Mouse (Mus musculus) T-helper 1 cell (primary cell): ENCODE results near the gene Myo7a.

Experiments
- in situ Hi-C: fragments of 300-600 bp; cut with MboI, MseI; formaldehyde crosslinking; loops from one replicate; pipeline ENCODE4 v1.15.1; 2025; ENCODE audit warnings: high pct_unique_total_duplicates

Gene Myo7a

DNA sequence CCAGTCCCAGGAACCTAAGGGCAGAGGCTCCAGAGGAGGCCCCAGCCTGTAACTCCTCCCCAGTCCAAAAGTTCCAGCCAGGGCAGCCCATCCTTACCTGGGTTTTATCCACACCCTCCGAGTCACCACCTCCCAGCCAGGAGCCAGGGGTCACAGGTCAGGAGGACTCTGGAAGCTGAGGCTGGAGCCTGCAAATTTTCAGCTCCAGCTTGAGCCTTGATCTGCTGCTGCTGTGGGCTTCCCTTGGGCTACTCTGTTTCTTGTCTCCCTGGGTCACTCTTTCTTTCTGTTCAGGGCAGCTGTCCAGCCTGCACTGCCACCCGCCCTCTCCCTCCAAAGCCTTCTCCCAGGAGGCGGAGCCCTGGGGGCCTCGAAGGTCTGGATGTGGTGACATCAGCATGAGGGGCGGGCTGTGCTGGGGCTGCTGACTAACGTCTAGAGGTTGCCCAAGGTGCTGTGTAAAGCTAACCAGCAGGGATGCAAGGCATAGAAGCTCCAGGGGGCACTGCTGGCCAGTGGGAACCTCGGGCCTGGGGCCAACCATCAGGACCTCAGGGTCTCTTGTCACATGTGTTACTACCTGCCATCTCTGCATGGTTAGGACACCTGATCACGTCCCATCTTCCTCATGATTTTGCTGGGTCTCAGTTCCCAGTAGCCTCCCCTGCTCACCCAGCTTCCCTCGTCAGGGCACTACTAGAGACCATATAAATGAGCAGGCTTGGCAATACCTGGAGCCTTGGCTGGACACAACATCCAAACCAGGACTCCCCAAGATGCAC, at the start of gene Myo7a:
Gene Myo7a (minus strand): TSS at position 346 of the 782 bp plus-strand sequence.
- in situ Hi-C loops: loop anchor here (5.0 kb wide), 2 partner anchors 47 to 382 kb away; partner anchors contain the start of gene Aqp11

DNA sequence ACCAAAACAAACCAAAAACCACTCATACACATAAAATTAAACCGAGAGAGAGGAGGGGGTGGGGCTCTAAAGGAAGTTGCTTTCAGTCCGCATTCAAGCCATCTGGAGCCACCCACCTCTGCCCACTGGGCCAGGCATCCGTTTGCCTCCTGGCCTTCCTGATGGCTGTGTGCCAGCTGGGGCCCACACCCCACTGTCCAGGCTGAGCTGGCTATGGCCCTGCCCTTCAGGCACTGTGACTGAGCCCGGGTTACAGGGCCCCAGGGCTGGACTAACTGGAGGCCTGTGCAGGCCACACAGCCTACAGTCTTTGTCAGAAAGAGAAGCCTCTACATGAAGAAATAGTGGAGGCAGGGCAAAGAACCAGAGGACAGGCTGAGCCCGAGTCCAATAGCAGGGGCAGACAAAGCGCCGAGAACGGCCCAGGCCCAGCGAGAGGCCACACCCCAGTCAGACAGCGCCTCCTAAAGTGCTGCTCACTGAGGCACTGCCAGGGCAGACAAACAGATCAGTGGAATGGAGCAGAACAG, 45.7 kb upstream of the Myo7a start:
- in situ Hi-C loops: no loop called here

DNA sequence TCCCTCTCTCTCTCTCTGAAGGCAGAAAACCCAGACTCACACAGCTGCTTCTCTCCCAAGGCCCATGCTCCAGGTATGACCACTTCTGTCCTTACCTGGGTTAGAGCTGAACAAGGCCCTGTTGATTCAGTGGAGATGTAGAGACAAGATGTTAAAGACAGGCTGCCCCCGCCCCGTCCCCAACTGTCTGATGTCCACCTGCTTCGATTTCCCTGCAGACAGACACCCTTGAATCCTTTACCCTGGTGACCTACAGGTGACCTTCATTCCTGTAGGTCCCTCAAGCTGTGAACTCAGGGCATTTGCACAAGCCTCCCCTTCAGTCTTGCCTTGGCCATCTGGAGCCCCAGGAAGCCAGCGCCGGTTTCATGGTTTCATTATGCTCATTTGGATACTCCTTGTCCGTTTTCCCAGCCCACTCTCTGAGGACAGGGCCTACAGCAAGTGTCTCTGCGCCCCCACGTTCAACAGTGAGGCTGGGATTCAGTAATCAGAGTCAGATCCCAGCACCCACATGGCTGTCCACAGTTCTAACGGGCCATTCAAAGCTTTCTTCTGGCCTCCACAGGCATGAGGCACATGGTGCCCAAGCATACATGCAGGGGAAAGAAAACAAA, 45.2 kb upstream of the Myo7a start:
- in situ Hi-C loops: no loop called here

DNA sequence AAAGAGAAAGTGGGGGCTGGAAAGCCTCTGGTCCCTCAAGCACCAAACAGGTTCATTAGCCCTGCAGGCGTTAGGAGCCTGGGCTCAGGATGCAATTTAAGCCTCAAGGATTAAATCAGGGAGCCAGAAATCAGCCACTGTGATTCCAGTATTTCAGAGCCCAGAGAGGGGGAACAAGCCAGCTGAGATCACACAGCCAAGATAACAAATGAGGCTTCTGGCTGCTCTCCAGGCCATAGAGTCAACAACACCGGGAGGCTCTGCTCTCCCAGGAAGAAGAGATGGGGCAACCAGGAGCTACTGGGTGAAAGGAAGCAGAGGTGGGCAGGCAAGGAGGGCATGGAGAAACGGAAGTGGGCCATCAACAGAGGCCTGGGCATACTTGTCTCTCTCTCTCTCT, 44.4 kb upstream of the Myo7a start:
- in situ Hi-C loops: no loop called here

DNA sequence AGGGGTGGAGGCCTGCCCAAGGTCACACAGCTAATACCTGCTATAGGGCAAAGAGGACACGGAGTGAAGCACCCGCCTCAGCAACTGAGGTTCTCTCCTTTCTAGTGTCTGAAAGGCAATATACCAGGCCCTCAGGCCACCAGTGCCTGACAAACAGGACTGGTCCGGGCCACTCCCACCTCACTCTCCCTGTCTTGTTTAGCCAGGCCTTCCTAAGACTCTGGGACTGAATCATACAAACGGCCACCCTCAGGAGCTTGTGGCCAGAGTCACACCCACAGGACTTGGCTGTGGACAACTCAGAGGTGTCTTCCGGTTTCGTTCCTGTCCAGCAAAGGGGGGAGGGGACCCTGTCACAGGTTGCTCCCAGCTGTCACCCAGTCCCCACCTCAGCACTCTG, 42.9 kb upstream of the Myo7a start:
- in situ Hi-C loops: no loop called here

DNA sequence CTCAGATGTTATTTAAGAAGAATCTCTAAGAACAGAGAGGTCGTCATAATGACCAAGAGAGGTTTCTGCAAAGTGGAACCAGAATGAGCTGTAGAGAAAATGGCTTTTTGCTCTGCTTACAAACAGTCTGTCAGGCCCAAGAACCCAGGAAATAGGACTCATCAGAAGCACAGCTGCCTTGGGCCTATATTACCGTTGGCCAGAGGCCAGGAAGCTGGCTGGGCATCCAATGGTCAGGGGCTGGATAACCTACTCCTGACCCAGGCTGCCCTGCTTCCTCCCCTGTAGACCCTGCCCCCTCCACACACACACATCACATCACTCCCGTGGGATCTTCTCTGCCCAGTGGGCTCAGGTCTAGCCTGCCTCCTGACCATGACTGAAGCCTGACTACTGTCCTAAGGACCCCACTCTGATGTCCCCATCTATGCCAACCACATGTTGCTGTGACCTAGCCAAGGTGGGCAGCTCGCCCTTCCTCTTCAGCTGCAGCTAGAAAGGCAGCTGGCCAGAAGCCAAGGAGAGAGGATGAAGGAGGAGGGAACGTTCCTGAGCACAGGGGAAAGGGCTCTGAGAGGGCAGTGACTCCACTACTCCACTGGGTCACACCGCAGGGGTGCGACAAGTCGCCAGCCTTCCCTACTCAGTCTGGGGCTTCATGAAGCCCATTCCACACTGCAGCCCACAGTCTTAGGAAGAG, 40.9 kb upstream of the Myo7a start:
- in situ Hi-C loops: no loop called here

DNA sequence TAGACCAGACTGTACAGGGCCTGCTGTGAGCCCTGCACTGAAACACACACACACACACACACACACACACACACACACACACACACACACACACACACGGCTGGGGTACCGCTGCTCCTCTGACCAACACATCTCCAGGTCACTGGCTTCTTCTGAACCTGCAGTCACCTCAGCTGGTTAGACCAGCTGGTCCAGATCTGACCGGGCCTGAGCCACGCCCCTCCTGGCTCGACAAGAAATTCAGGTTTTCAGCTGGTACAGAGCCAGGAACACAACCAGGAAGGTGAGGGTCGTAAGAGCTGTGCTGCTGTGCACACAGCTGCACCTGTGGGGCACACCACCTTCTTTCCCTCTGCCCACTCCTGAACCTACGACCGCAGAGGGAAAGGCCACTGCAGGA, 39.2 kb upstream of the Myo7a start:
- in situ Hi-C loops: no loop called here

DNA sequence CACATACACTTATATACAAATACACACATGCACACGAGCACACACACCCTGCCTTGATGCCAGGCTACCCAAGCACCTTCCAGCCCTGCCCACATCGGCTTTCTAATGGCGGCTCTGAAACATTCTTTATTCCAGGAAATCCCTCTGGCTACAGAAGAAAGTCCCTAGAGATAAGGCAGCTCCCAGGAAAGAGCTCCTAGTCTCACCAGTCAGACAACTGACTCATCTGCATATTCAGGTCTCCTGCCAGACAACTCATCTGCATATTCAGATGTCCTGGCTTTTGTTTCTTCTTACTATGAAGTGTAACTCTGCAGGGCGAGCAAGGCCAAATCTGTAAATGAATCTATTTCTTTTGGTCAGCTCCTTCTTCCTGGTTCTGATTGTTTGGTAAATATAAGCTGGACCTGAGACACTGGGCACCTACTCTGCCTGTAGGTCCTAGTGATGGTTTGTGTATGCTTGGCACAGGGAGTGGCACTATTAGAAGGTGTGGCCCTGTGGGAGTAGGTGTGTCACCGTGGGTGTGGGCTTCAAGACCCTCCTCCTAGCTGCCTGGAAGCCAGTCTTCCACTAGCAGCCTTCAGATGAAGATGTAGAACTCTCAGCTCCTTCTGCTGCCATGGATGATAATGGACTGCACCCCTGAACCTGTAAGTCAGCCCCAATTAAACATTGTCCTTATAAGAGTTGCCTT, 38.5 kb upstream of the Myo7a start:
- in situ Hi-C loops: no loop called here

DNA sequence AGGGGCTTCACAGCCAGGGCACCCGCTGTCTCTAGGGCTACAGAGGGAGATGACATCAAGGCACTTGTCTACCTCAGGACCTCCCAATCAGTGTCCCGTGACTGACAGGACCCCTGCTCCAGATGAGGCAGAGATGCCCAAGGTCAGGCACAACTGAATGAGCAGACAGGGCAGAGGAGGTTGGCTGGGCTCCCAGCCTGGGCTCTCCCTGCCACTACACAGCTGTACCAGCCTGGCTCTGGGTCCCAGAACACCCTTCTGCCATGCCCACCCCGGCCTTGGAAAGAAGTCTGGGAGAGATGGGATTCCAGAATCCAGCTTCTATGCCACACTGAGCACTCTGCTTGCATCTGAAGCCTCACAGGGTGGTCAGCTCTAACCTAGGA, 36.9 kb upstream of the Myo7a start:
- in situ Hi-C loops: no loop called here

DNA sequence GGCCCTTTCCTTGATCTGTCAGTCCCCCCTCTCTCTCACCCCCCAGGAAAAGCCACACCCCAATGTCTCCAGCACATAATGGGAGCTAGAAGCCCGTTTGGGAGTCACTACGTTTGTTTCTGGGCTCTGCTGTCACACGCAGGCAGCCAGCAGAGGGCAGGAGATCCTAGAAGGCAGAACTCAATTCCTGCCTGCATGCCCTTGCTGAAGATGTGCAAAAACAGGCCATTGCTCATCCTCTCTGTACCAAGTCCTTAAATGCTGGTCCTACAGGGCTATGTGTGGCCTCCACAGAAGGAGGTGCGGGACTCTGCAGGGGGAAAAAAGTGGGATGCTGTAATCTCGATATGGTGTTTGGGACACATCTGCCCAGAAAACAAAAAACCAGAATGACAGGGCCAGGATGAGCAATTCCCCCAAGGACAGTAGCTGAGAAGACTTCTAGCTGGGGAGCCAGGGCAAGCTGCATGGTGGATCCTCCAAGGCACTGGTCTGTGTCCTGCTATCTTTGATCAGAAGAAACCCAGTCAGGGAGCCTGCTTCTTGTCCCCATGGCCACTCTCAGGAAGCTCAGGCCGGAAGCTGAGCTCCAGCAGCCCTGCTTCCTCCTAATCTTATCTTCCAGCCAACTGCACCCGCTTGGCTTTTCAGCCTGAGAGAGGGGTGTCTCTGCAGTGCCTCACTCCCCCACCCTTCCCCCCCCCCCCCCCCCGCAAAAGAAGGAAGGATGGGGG, 36.4 kb upstream of the Myo7a start:
- in situ Hi-C loops: no loop called here

DNA sequence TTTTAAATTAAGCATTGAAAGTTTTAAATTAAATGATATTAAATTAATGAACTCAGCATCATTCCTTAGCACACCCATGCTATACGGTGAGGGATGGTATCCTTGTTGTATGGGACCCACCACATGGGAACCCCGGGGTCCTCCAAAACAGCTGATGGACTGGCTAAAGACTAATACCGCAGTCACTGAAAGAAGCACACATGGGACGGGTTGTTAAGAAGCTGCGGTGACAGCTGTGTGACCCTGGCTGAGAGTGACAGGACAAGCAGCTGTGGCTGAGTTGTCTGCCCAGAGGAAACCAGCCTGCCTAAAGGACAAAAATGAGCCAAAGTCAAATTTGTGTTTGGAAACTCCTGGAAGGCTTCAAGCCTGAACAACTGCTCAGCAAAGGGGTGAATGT, 34.6 kb upstream of the Myo7a start:
- in situ Hi-C loops: no loop called here

DNA sequence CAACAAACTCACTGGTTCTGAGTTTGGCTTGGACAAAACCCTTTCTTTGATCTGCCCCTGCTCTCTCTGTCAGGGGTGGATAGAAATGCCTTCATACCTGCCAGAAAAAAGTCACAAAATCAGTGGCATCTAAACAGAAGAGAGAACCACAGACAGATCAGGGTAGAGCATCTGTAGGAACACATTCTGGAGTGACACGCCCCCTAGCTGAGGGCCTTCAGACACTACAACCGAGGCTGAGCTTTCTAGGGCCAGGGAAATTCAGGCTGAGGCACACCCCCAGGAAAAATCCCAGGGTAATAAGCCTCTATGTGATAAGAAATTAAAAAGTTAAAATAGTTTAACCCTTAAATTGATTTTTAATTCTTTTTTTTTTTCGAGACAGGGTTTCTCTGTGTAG, 34.0 kb upstream of the Myo7a start:
- in situ Hi-C loops: no loop called here

DNA sequence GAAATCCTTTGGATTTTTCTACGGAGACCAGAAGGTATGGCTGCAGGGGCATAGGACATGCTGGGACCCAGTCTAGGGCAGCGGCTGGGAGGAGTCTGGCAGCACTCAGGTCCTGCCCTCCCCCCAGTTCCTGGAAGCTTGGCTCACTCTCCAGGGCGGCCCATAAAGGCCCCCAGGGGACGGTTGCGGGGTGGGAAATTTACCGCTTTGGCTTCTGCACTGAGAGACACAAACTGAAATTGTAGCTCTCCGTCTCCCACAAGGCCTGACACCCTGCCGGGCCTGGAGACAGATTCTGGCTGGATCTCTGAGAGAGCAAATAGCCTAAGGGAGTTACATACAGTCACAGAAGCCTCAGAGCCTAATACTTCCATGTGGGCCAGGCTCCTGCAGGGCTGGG, 33.1 kb upstream of the Myo7a start:
- in situ Hi-C loops: no loop called here

DNA sequence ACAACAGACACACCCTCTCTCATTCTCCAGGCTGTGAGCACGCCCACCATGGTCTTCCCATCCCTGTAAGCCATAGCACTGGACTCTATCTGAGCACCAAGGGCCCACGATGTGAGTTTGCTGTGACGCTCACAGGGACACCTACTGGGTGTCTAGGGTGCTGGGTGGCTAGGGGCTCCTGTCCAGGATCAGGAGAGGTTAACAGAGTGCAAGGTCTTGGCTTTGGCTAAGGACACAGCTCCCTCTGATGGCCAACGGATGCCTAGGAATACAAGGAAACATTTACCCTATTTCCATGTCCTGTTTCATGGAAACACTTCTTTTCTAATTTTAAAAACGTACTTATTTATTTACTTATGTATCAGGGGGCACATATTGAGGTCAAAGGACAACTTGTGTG, 31.2 kb upstream of the Myo7a start:
- in situ Hi-C loops: no loop called here

DNA sequence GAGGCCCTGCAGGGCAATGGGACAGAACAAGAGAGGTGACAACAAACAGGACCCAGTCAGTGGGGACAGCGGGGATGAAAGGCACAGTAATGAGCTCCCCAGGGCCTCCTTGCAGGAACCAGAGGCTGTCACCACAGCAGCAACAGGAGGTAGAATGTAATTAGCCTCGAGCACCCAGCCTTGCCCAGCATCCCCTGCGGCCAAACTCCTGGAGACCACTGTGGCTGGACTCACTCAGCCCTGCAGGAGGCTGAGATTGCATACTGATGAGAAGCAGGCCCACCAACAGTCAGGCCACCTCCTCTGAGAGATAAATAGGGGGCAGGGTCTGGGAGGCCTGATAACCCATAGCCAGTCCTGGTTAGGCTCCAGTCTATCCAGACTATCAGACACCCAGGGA, 30.5 kb upstream of the Myo7a start:
- in situ Hi-C loops: no loop called here

DNA sequence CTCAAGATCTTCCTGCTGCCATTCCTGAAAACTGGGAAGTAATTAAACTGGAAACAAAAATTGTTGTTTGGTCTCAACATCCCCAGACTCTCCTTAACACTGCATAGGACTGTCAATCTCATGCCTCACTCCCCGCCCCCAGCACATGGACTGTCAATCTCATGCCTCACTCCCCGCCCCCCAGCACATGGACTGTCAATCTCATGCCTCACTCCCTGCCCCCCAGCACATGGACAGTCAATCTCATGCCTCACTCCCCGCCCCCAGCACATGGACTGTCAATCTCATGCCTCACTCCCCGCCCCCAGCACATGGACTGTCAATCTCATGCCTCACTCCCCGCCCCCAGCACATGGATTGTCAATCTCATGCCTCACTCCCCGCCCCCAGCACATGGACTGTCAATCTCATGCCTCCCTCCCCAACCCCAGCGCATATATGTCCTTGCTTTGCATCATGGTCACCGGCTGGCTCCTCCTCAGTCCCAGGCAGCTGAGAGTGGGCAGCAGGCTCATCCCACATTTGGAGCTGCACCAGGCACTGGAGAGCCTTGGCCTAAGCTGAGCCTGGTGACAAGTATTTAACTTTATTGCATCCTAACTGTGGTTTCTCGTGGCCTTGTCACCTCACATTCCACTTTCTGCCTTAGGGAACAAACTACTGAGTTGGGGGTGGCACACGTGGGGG, 29.5 kb upstream of the Myo7a start:
- in situ Hi-C loops: no loop called here

DNA sequence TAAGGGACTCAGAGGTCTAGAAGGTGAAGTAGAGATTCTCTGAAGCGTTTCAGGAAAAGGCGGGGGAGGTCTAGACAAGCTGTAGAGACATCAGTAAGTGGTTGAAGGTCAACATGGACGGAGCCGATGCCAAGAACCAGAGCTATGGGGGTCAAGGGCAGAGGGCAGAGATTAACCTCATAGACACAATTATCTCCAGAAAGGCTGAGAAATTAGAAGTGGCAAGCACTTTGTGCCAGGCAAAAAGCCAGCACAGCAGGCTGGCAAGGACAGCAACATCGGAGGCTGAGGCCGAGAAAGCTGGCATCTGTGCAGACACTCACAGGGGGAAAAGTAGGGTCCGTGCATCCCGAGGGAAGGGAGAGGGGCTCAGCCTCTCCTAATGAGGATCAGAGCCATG, 28.4 kb upstream of the Myo7a start:
- in situ Hi-C loops: no loop called here

DNA sequence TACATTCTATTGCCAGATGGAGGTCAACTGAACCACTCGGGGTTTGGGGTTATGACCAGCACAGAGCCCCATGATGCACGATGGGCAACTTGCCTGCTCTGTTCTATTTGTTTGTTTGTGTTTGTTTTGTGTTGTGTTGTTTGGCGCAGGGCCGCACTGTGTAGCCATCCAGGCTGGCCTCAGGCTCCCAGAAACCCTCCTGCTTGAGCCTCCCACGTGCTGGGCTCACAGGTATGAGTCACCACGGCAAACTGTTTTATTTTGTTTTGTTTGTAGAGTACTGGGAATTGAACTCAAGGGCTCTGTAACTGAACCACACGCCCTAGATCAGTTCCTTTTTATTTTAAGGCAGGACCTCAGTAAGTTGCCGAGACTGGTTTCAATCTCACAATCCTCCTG, 27.1 kb upstream of the Myo7a start:
- in situ Hi-C loops: no loop called here

DNA sequence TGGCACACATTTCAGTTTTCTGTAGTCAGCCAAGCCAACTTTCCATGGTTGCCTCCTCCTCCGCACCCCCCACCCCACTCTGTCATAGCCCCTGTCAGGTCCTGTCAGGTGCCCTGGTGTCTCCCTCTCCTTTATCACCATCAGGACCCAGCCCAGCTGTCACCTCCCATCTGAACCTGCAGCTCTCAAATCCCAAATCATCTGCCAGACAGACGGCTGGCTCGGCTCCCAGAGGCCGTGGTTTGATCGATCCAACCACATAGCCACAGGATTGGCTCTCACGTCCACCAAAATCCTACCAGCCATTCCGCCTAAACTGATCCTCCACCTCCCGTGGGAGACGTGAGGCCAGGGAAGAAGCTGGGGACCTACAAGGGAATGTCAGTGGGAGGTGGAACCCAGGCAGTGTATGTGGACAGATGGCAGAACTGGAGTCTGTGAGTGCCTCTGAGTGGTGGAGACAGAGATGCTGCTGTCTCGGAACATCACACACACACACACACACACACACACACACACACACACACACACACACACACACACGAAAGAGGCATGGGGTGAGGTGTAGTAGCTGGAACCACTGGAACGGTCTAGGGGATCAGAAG, 26.6 kb upstream of the Myo7a start:
- in situ Hi-C loops: no loop called here

DNA sequence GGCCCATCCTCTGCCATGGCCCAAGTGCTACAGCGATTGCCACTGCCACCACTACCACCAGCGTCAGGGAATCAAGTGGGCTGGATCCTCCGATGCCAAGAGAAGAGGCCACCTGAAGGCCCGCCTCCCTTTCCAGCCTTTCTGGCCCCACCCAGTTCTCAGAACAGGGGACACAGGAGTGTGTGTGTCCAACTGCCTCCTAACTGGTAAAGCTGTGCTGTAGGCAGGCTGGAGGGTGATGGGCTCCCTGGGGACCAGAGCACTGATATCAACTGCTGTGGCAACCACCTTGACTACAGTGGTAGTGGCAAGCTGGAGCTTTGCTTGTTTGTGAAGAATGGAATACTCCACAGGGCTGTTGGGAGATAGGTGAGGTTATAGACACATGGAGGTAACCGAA, 26.1 kb upstream of the Myo7a start, which contains the start of gene Omp:
Gene Omp (minus strand): TSS at position 101 of the 400 bp plus-strand sequence.
- in situ Hi-C loops: no loop called here
